11 mouse cellular contexts compared by ENCODE assay signal in the genomic region with DNA sequence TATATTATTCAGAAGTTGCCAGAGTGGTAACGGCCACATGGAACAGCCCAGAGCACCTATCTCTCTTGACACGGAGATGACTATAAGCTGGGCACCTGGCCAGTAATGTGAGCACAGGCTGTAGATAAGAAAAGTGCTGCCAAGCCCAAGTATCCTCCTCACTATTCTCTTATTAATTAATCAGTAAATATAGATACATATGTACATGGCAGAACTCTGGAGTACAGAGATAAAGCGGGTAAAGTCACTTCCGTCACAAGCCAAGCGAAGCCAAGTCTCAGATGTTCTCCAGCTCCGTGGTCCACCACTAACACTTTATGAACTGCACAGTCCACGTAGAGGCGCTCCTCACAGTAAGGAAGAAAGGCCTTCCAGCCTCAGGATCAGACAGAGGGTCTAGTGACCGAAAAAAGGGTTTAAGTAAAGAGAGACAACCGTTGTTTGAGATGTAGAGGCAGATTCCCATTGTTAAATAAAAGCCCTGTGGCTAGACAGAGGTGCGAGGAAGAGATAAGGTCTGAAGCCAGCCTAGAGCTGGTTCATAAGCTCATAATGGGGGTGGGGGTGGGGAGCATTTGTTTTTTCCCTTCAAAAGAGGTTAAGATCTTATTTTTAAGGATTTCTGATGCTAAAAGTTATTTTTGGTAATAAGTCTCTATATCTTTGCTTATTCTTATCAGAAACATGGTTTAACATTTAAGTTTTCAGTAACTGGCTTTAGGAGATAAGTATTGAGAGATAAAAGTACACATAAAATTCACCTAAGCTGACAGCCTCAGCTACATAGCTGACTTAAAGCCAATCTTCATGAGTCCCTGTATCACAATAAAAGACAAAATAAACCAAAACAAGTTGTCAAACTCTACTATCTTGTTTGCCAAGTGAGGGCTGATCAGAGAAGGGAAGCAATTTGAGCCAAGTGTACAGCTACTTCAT.
DNase-seq lines count a peak whose midpoint lies in the region; ATAC-seq lines count a peak whose summit lies in the region.
"Had no signal": no experiment of that assay in that cellular context is flagged by ENCODE, and none has a peak within 500 bp of the region (broad histone marks: within the 10 kb centered on the region; RNA-seq: fewer than 3 reads in every experiment).

No protein-coding gene starts in this region.

- no peaks in the 10 kb centered on the region for H3K27me3 ChIP-seq in limb, embryonic 12.5 days
- H3K27me3 ChIP-seq in limb, embryonic 10.5 days (ENCODE audit: low read depth, poor library complexity, severe bottlenecking): no peaks in the 10 kb centered on the region; the same call in 1 of the 2 replicates
- no peaks in the 10 kb centered on the region for H3K27me3 ChIP-seq in erythroblast, embryonic 14.5 days (ENCODE audit: control insufficient read depth)
- H3K27me3 ChIP-seq in liver, embryonic 11.5 days (replicated peaks; ENCODE audit: control insufficient read depth, insufficient read depth, low read length): no peaks in the 10 kb centered on the region
- no peaks in the 10 kb centered on the region for H3K27me3 ChIP-seq in stomach, embryonic 15.5 days (replicated peaks)

- H3K4me2 ChIP-seq in limb, embryonic 12.5 days: no peak overlapping the region
- H3K4me2 ChIP-seq in liver, embryonic 11.5 days: peak overlapping the region; percentile 66
- no peak overlapping the region for H3K4me2 ChIP-seq in stomach, embryonic 15.5 days
- H3K4me2 ChIP-seq: hindbrain, embryonic 14.5 days had no signal

- H3K9ac ChIP-seq in limb, embryonic 12.5 days (replicated peaks): no peak overlapping the region
- no peak overlapping the region; the same call in 1 of the 2 replicates for H3K9ac ChIP-seq in liver, embryonic 11.5 days (ENCODE audit: low read depth, low read length)
- no peak overlapping the region for H3K9ac ChIP-seq in stomach, embryonic 15.5 days
- H3K9ac ChIP-seq: hindbrain, embryonic 14.5 days had no signal

- H3K4me3 ChIP-seq in limb, embryonic 12.5 days (replicated peaks): no peak overlapping the region
- H3K4me3 ChIP-seq in limb, embryonic 10.5 days: no peak overlapping the region
- peak overlapping the region; percentile 60 for H3K4me3 ChIP-seq in erythroblast, embryonic 14.5 days (replicated peaks)
- peak overlapping the region; percentile 22; the same call in 1 of the 2 replicates for H3K4me3 ChIP-seq in liver, embryonic 11.5 days (ENCODE audit: low read depth, low read length)
- no peak overlapping the region for H3K4me3 ChIP-seq in stomach, embryonic 15.5 days (replicated peaks)
- H3K4me3 ChIP-seq: layer of hippocampus, adult 2 months had no signal

- no peaks in the 10 kb centered on the region for H3K36me3 ChIP-seq in limb, embryonic 12.5 days
- H3K36me3 ChIP-seq in limb, embryonic 10.5 days: no peaks in the 10 kb centered on the region
- H3K36me3 ChIP-seq in erythroblast, embryonic 14.5 days (ENCODE audit: control insufficient read depth): peaks cover 94% of the 10 kb centered on the region
- no peaks in the 10 kb centered on the region for H3K36me3 ChIP-seq in liver, embryonic 11.5 days (ENCODE audit: control insufficient read depth, insufficient read depth, low read length)
- H3K36me3 ChIP-seq in stomach, embryonic 15.5 days: no peaks in the 10 kb centered on the region

- no peak for ATAC-seq in limb, embryonic 12.5 days (ENCODE audit: insufficient number of reproducible peaks, insufficient read depth, low FRiP score, low TSS enrichment, low read depth)
- ATAC-seq in liver, embryonic 11.5 days (replicated peaks; ENCODE audit: low FRiP score): peak; percentile 92
- peak; percentile 84 for ATAC-seq in stomach, embryonic 15.5 days (ENCODE audit: insufficient read depth, low FRiP score, low read depth)

- DNase-seq in limb, embryonic 10.5 days (ENCODE audit: low spot score): no peak
- DNase-seq in liver, embryonic 11.5 days (ENCODE audit: low spot score): peak; percentile 53
- no peak for DNase-seq in gastrocnemius, postnatal 25 days
- DNase-seq in kidney, postnatal 25 days: no peak
- DNase-seq: adrenal gland, postnatal 25 days; lung, adult 2 months had no signal

- peak overlapping the region; percentile 62; the same call in 1 of the 2 replicates for H3K27ac ChIP-seq in limb, embryonic 12.5 days
- H3K27ac ChIP-seq in limb, embryonic 10.5 days: no peak overlapping the region
- H3K27ac ChIP-seq in liver, embryonic 11.5 days (ENCODE audit: low read depth, low read length): peak overlapping the region; percentile 83
- H3K27ac ChIP-seq in stomach, embryonic 15.5 days: no peak overlapping the region
- H3K27ac ChIP-seq: hindbrain, embryonic 14.5 days; layer of hippocampus, adult 2 months had no signal

- H3K4me1 ChIP-seq in limb, embryonic 12.5 days (replicated peaks): peaks cover 52% of the 10 kb centered on the region
- peaks cover 56% of the 10 kb centered on the region for H3K4me1 ChIP-seq in limb, embryonic 10.5 days
- peaks cover 93% of the 10 kb centered on the region for H3K4me1 ChIP-seq in erythroblast, embryonic 14.5 days (ENCODE audit: control insufficient read depth)
- peaks cover 34% of the 10 kb centered on the region for H3K4me1 ChIP-seq in liver, embryonic 11.5 days (replicated peaks; ENCODE audit: control insufficient read depth, insufficient read depth, low read length)
- peaks cover 11% of the 10 kb centered on the region; the same call in 1 of the 2 replicates for H3K4me1 ChIP-seq in stomach, embryonic 15.5 days

- no peaks in the 10 kb centered on the region for H3K9me3 ChIP-seq in limb, embryonic 12.5 days
- no peaks in the 10 kb centered on the region for H3K9me3 ChIP-seq in limb, embryonic 10.5 days (replicated peaks)
- H3K9me3 ChIP-seq in erythroblast, embryonic 14.5 days (ENCODE audit: control insufficient read depth, low read length): no peaks in the 10 kb centered on the region
- no peaks in the 10 kb centered on the region for H3K9me3 ChIP-seq in liver, embryonic 11.5 days (ENCODE audit: control insufficient read depth, low read length)
- H3K9me3 ChIP-seq in stomach, embryonic 15.5 days: no peaks in the 10 kb centered on the region

- 86% methylated on average over 11 of the region's 11 CpGs for WGBS in limb, embryonic 12.5 days
- WGBS in limb, embryonic 10.5 days: 83% methylated on average over 11 of the region's 11 CpGs
- 35% methylated on average over 11 of the region's 11 CpGs for WGBS in liver, embryonic 11.5 days
- 67% methylated on average over 11 of the region's 11 CpGs for WGBS in stomach, embryonic 15.5 days

Comparison
In these comparisons a context has a peak if more than half of its experiments do, and no peak if none do; other contexts are left out.
1. H3K27ac ChIP-seq: peak in limb, embryonic 12.5 days (single experiment) and liver, embryonic 11.5 days (single experiment); none in limb, embryonic 10.5 days (single experiment) and stomach, embryonic 15.5 days (single experiment).
2. H3K4me3 ChIP-seq: peak in erythroblast, embryonic 14.5 days (single experiment) and liver, embryonic 11.5 days (single experiment); none in limb, embryonic 12.5 days (single experiment), limb, embryonic 10.5 days (single experiment) and stomach, embryonic 15.5 days (single experiment).